Mouse (Mus musculus) intestine, embryonic 15.5 days (tissue): ENCODE data around the gene Zfp953. TPM values are rescaled to one million over a fixed set of nuclear protein-coding genes. Genes with fewer than 3 reads are reported as not detected.
"Not testable (repeated sequence)": the region's sequence is repeated elsewhere in the genome, so short reads cannot be mapped to it uniquely, and the experiment has no call there.

Source experiments
- ATAC-seq: fragments of 200-750 bp; cut with Nextera tagmentation; 2 replicates; pipeline ENCODE4 v1.8.0; 2017; ENCODE audit warnings: moderate TSS enrichment, moderate library complexity
- H3K27ac ChIP-seq: fragments of 300-500 bp; sonication (generic); 2 replicates; pipeline ENCODE4 v1.5.1; 2015; ENCODE audit warnings: mild to moderate bottlenecking, inconsistent platforms
- H3K27me3 ChIP-seq: fragments of 300-500 bp; sonication (generic); replicated peaks from 2 replicates; pipeline ENCODE4 v1.6.1; 2015; ENCODE audit warnings: inconsistent platforms
- H3K36me3 ChIP-seq: fragments of 300-500 bp; sonication (generic); 2 replicates; pipeline ENCODE4 v1.6.1; 2015; ENCODE audit warnings: inconsistent platforms
- H3K4me1 ChIP-seq: fragments of 300-500 bp; sonication (generic); replicated peaks from 2 replicates; pipeline ENCODE4 v1.6.1; 2015; ENCODE audit warnings: inconsistent platforms
- H3K4me2 ChIP-seq: fragments of 300-500 bp; sonication (generic); replicated peaks from 2 replicates; pipeline ENCODE4 v1.6.1; 2015; ENCODE audit warnings: mild to moderate bottlenecking, inconsistent platforms
- H3K4me3 ChIP-seq: fragments of 300-500 bp; sonication (generic); replicated peaks from 2 replicates; pipeline ENCODE4 v1.5.1; 2015; ENCODE audit warnings: inconsistent platforms
- H3K9ac ChIP-seq: fragments of 300-500 bp; sonication (generic); 2 replicates; pipeline ENCODE4 v1.6.1; 2015; ENCODE audit warnings: inconsistent platforms
- H3K9me3 ChIP-seq: fragments of 300-500 bp; sonication (generic); 2 replicates; pipeline ENCODE4 v1.6.1; 2016; ENCODE audit warnings: inconsistent platforms
- WGBS: fragments of 180-500 bp; shearing (Covaris S2); methylation state at CpG from one replicate; pipeline ENCODE4 v1.1.7; 2015; 5-methylcytosine and 5-hydroxymethylcytosine counted together
- polyA plus RNA-seq: library from polyadenylated mRNA; unstranded; fragments of >200 nt; fragmentation: Nextera tagmentation; extraction: Ambion mirVana; gene quantifications from 2 replicates; pipeline ENCODE4 v1.2.1, GENCODE M21; 2015

The Zfp953 gene
- polyA plus RNA-seq, result 1.0 and 1.2 TPM in 2 replicates

GRCm38 (mm10) chr13:67360131-67360744 lies at the start of gene Zfp953, which contains the start of gene Gm28044:
Gene Zfp953, minus strand, starts transcription at chr13:67360605.
Gene Gm28044, minus strand, starts transcription at chr13:67360536.
- Histone ChIP-seq H3K4me3 (peak within 1 kb of the TSS; percentile 72), H3K9ac (peak within 1 kb of the TSS; percentile 62), H3K9me3 (no peaks in the 10 kb centered on the region), H3K27ac (peak within 1 kb of the TSS; percentile 51; the same call in 1 of the 2 replicates), H3K4me1 (no peaks in the 10 kb centered on the region), H3K36me3 (no peaks in the 10 kb centered on the region), H3K27me3 (no peaks in the 10 kb centered on the region), H3K4me2 (peak within 1 kb of the TSS; percentile 73)
- ATAC-seq, result peak; percentile 97
- WGBS, result under 1% methylated on average over 15 of the region's 15 CpGs

GRCm38 (mm10) chr13:67399183-67399903 lies 38.9 kb upstream of the Zfp953 start, which contains the start of gene Zfp429:
Gene Zfp429, minus strand, starts transcription at chr13:67399819.
- Histone ChIP-seq H3K4me2 (peak within 1 kb of the TSS; percentile 52), H3K4me3 (peak within 1 kb of the TSS; percentile 48), H3K27ac (peak within 1 kb of the TSS; percentile 34; the same call in 1 of the 2 replicates), H3K9ac (peak within 1 kb of the TSS; percentile 49)
- H3K4me1 ChIP-seq, H3K36me3 ChIP-seq, H3K9me3 ChIP-seq, H3K27me3 ChIP-seq: not testable (repeated sequence)
- peak; percentile 98 for ATAC-seq
- 2% methylated on average over 16 of the region's 16 CpGs for WGBS

- H3K9me3 ChIP-seq, H3K27ac ChIP-seq, H3K4me1 ChIP-seq, H3K36me3 ChIP-seq, H3K27me3 ChIP-seq, H3K9ac ChIP-seq, H3K4me2 ChIP-seq, H3K4me3 ChIP-seq: not testable (repeated sequence)
- WGBS, result 76% methylated on average over 3 of the region's 3 CpGs
- ATAC-seq, result peak; percentile 32; the same call in 1 of the 2 replicates
Observed at GRCm38 (mm10) chr13:67376255-67376654, 15.8 kb upstream of the Zfp953 start.

GRCm38 (mm10) chr13:67375050-67375911 lies 14.9 kb upstream of the Zfp953 start, which contains the start of the genes Gm28041 and Zfp456:
Gene Gm28041, minus strand, starts transcription at chr13:67375733.
Gene Zfp456, minus strand, starts transcription at chr13:67375810.
- Histone ChIP-seq H3K4me3 (peak within 1 kb of the TSS; percentile 46), H3K4me2 (peak within 1 kb of the TSS; percentile 60), H3K9ac (peak within 1 kb of the TSS; percentile 36)
- WGBS, result 21% methylated on average over 15 of the region's 15 CpGs
- not testable (repeated sequence) for H3K27ac ChIP-seq, H3K36me3 ChIP-seq, H3K4me1 ChIP-seq, H3K9me3 ChIP-seq, H3K27me3 ChIP-seq
- ATAC-seq, result peak; percentile 99

GRCm38 (mm10) chr13:67351854-67352253 lies 8.6 kb downstream of the Zfp953 start:
- Histone ChIP-seq H3K27ac (no peak overlapping the region), H3K36me3 (no peaks in the 10 kb centered on the region), H3K9ac (no peak overlapping the region), H3K4me2 (no peak overlapping the region), H3K27me3 (no peaks in the 10 kb centered on the region), H3K9me3 (no peaks in the 10 kb centered on the region), H3K4me3 (no peak overlapping the region), H3K4me1 (no peaks in the 10 kb centered on the region)
- no peak for ATAC-seq

- no peak overlapping the region for H3K4me3 ChIP-seq
- ATAC-seq, result no peak
Observed at GRCm38 (mm10) chr13:67343422-67343821, 17.0 kb downstream of the Zfp953 start.

GRCm38 (mm10) chr13:67332877-67333276 lies 27.5 kb downstream of the Zfp953 start:
- 78% methylated on average over 1 of the region's 1 CpGs for WGBS
- no peaks in the 10 kb centered on the region for H3K27me3 ChIP-seq
- peak overlapping the region; percentile 49 for H3K4me3 ChIP-seq
- H3K27ac ChIP-seq, result no peak overlapping the region
- H3K4me1 ChIP-seq, result 0 out of 2 replicates have a peak, but pooled peaks cover 3% of the 10 kb centered on the region
- 0 out of 2 replicates have a peak overlapping the region, but pooled peaks have one; percentile 52 for H3K9ac ChIP-seq
- H3K9me3 ChIP-seq, result no peaks in the 10 kb centered on the region
- no peaks in the 10 kb centered on the region for H3K36me3 ChIP-seq
- peak; percentile 42 for ATAC-seq
- H3K4me2 ChIP-seq, result peak overlapping the region; percentile 83

More at GRCm38 (mm10) chr13:67343422-67343821, 17.0 kb downstream of the Zfp953 start:
- Histone ChIP-seq H3K27ac (no peak overlapping the region), H3K27me3 (no peaks in the 10 kb centered on the region), H3K9ac (no peak overlapping the region), H3K36me3 (no peaks in the 10 kb centered on the region), H3K4me2 (no peak overlapping the region), H3K9me3 (no peaks in the 10 kb centered on the region), H3K4me1 (no peaks in the 10 kb centered on the region)
- WGBS, result 88% methylated on average over 2 of the region's 2 CpGs

- Histone ChIP-seq H3K4me2 (peak within 1 kb of the TSS; percentile 83), H3K27me3 (no peaks in the 10 kb centered on the region), H3K36me3 (no peaks in the 10 kb centered on the region), H3K27ac (peak within 1 kb of the TSS; percentile 38), H3K4me1 (0 out of 2 replicates have a peak, but pooled peaks cover 3% of the 10 kb centered on the region), H3K9me3 (no peaks in the 10 kb centered on the region), H3K9ac (peak within 1 kb of the TSS; percentile 52), H3K4me3 (peak within 1 kb of the TSS; percentile 49)
- 12% methylated on average over 17 of the region's 17 CpGs for WGBS
- ATAC-seq, result peak; percentile 96
Observed at GRCm38 (mm10) chr13:67332019-67332724, 28.2 kb downstream of the Zfp953 start, which contains the start of gene Zfp595. Gene Zfp595, minus strand, starts transcription at chr13:67332570.

- peak; percentile 73 for ATAC-seq
- Histone ChIP-seq H3K27ac (no peak overlapping the region), H3K36me3 (no peaks in the 10 kb centered on the region), H3K4me1 (no peaks in the 10 kb centered on the region), H3K9me3 (no peaks in the 10 kb centered on the region), H3K9ac (no peak overlapping the region), H3K4me2 (peak overlapping the region; percentile 93), H3K4me3 (peak overlapping the region; percentile 69), H3K27me3 (no peaks in the 10 kb centered on the region)
- 29% methylated on average over 5 of the region's 5 CpGs for WGBS
Observed at GRCm38 (mm10) chr13:67306718-67307117, 53.7 kb downstream of the Zfp953 start.

- H3K27ac ChIP-seq, result 0 out of 2 replicates have a peak within 1 kb of the TSS, but pooled peaks have one; percentile 22
- 12% methylated on average over 16 of the region's 16 CpGs for WGBS
Observed at GRCm38 (mm10) chr13:67305822-67306672, 54.4 kb downstream of the Zfp953 start, which contains the start of gene Zfp457. Gene Zfp457, minus strand, starts transcription at chr13:67306485.

More at GRCm38 (mm10) chr13:67305822-67306672, 54.4 kb downstream of the Zfp953 start, which contains the start of gene Zfp457:
- Histone ChIP-seq H3K27me3 (no peaks in the 10 kb centered on the region), H3K4me3 (peak within 1 kb of the TSS; percentile 69), H3K36me3 (no peaks in the 10 kb centered on the region), H3K9me3 (no peaks in the 10 kb centered on the region), H3K4me2 (peak within 1 kb of the TSS; percentile 93), H3K9ac (peak within 1 kb of the TSS; percentile 69), H3K4me1 (no peaks in the 10 kb centered on the region)
- ATAC-seq, result peak; percentile 99
